Mouse (Mus musculus) CD4-positive naive resting alpha-beta T cell, adult 57 days (primary cell): ENCODE measurements around the gene Olfr826. TPM values are rescaled to one million over a fixed set of nuclear protein-coding genes. Genes with fewer than 3 reads are reported as not detected.

ENCODE experiments used
- total RNA-seq: library from RNA; stranded (reverse); gene quantifications from one replicate; pipeline ENCODE4 v1.2.4, GENCODE M21; 2023

Olfr826 gene
- not detected for total RNA-seq

DNA sequence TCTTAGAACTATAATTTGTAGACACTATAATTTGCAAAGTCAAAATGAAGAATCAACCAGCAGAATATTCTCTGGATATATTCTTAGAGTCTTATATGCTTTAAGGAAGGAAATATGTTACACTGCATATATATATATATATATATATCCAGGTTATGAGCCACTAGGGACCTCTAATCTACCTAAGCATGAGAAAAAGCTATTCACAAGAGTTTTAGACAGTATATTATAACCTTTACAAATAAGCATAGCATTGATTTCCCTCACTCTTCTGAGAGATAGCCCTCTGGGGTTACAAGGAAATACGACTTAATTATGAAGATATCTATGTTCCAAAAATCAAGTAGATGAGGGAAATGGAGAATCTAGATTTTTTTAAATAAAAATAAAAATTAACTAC is at the start of gene Olfr826:
TSS of gene Olfr826 (minus strand) at position 101 of the 400 bp plus-strand sequence.

DNA sequence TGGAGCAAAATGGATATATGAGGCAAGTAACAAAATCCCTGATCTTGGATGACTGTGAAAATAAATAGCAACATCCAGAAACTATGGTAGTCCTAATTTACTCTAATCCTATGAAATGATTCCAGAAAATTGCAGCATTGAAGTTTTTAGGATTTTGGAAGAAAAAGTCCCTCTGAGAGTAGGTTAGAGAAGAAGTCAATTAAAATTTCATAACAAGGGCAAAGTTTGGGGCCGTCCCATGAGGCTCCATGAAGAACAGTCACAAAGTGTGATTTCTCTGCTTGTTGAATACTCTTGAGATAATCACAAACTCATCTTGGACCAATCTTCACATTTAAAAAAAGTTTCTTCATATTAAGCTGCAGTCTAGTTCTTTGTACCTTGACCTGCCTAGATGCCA is 30.3 kb upstream of the Olfr826 start, which contains the start of gene Olfr827:
TSS of gene Olfr827 (minus strand) at position 101 of the 400 bp plus-strand sequence.

DNA sequence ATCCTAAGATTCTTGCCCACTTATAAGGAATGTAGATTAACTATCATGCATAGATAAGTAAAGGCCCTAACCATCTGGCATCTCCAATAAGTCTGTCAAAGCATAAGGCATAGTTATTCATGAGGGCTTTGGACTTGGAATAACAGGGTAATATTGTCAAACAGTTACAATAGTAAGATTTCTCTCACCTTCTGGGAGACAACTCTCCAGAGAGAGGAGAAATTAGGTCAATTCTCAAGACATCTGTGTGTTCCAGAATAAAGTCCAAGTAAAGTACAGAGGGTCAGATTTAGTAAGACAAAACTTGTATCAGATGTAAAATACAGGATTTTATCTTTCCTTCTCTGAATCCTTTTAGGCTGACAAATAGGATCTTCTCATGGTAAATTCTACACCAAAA is 17.3 kb downstream of the Olfr826 start, which contains the start of gene Olfr825:
TSS of gene Olfr825 (minus strand) at position 101 of the 400 bp plus-strand sequence.

DNA sequence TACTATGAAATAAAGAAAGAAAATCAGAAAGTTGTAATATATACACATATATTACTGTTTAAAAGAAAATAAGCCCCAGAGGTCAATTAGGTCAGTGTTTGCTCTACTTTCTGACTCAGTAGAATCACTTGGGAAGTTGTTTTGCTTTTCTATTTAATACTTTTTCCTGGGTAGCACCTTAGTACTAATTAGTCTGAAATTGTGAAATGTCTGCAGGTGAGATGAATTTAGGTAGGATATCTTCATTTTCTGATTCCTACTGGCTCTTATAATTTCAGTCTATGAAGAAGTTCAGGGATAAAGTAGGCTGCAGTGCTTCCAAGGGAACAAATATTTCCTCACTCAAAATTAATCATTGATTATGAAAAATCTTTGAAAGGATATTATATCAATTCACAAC is 54.1 kb downstream of the Olfr826 start, which contains the start of gene Olfr824:
TSS of gene Olfr824 (minus strand) at position 101 of the 400 bp plus-strand sequence.

Other genes starting within 250 kb of the Olfr826 start
- gene Olfr818, start 235.1 kb downstream of the Olfr826 start, total RNA-seq = not detected
- gene Olfr819, start 216.9 kb downstream of the Olfr826 start, total RNA-seq = not detected
- not detected for gene Olfr247, start 208.0 kb downstream of the Olfr826 start, total RNA-seq
- gene Gm10310, start 199.1 kb downstream of the Olfr826 start, total RNA-seq = not detected
- not detected for gene Olfr820, start 171.6 kb downstream of the Olfr826 start, total RNA-seq
- gene Olfr821, start 153.8 kb downstream of the Olfr826 start, total RNA-seq = not detected
- not detected for gene Olfr822, start 113.0 kb downstream of the Olfr826 start, total RNA-seq
- gene Olfr823, start 68.8 kb downstream of the Olfr826 start, total RNA-seq = not detected
- gene Olfr824, start 54.2 kb downstream of the Olfr826 start, total RNA-seq = not detected
- not detected for gene Olfr825, start 17.4 kb downstream of the Olfr826 start, total RNA-seq
- not detected for gene Olfr827, start 30.2 kb upstream of the Olfr826 start, total RNA-seq
- gene Neurod4, start 96.1 kb upstream of the Olfr826 start, total RNA-seq = not detected
- 124 TPM for gene Tespa1, start 138.7 kb upstream of the Olfr826 start, total RNA-seq
- gene Vmn2r84, start 210.1 kb upstream of the Olfr826 start, total RNA-seq = not detected
- not detected for gene Vmn2r85, start 245.5 kb upstream of the Olfr826 start, total RNA-seq